Mouse (Mus musculus) liver, embryonic 12.5 days (tissue): ENCODE results near the gene Ahcyl1. TPM values are rescaled to one million over a fixed set of nuclear protein-coding genes. Genes with fewer than 3 reads are reported as not detected.

Experiments used
- ATAC-seq: fragments of 200-750 bp; cut with Nextera tagmentation; 2 replicates; pipeline ENCODE4 v1.8.0; 2017; ENCODE audit warnings: moderate number of reproducible peaks, mild to moderate bottlenecking, moderate library complexity
- H3K27ac ChIP-seq: fragments of 300-500 bp; sonication (generic); 2 replicates; pipeline ENCODE4 v1.5.1; 2016; ENCODE audit warnings: mild to moderate bottlenecking
- H3K27me3 ChIP-seq: fragments of 300-500 bp; sonication (generic); replicated peaks from 2 replicates; pipeline ENCODE4 v1.6.1; 2016; ENCODE audit warnings: mild to moderate bottlenecking, moderate library complexity
- H3K36me3 ChIP-seq: fragments of 300-500 bp; sonication (generic); 2 replicates; pipeline ENCODE4 v1.6.1; 2016; ENCODE audit warnings: mild to moderate bottlenecking, moderate library complexity
- H3K4me1 ChIP-seq: fragments of 300-500 bp; sonication (generic); 2 replicates; pipeline ENCODE4 v1.6.1; 2016
- H3K4me2 ChIP-seq: fragments of 300-500 bp; sonication (generic); 2 replicates; pipeline ENCODE4 v1.6.1; 2016; ENCODE audit warnings: mild to moderate bottlenecking, moderate library complexity
- H3K4me3 ChIP-seq: fragments of 300-500 bp; sonication (generic); 2 replicates; pipeline ENCODE4 v1.5.1; 2016; ENCODE audit warnings: mild to moderate bottlenecking, moderate library complexity
- H3K9ac ChIP-seq: fragments of 300-500 bp; sonication (generic); 2 replicates; pipeline ENCODE4 v1.6.1; 2016; ENCODE audit warnings: mild to moderate bottlenecking, moderate library complexity
- H3K9me3 ChIP-seq: fragments of 300-500 bp; sonication (generic); replicated peaks from 2 replicates; pipeline ENCODE4 v1.6.1; 2016; ENCODE audit warnings: mild to moderate bottlenecking, moderate library complexity
- WGBS: fragments of 180-500 bp; shearing (Covaris S2); methylation state at CpG from one replicate; pipeline ENCODE4 v1.1.7; 2016; ENCODE audit not compliant: insufficient replicate concordance; 5-methylcytosine and 5-hydroxymethylcytosine counted together
- polyA plus RNA-seq: library from polyadenylated mRNA; unstranded; fragments of >200 nt; fragmentation: Nextera tagmentation; extraction: Ambion mirVana; gene quantifications from 2 replicates; pipeline ENCODE4 v1.2.1, GENCODE M21; 2016

Ahcyl1 gene
- polyA plus RNA-seq = 53.7 and 54.0 TPM in 2 replicates

DNA sequence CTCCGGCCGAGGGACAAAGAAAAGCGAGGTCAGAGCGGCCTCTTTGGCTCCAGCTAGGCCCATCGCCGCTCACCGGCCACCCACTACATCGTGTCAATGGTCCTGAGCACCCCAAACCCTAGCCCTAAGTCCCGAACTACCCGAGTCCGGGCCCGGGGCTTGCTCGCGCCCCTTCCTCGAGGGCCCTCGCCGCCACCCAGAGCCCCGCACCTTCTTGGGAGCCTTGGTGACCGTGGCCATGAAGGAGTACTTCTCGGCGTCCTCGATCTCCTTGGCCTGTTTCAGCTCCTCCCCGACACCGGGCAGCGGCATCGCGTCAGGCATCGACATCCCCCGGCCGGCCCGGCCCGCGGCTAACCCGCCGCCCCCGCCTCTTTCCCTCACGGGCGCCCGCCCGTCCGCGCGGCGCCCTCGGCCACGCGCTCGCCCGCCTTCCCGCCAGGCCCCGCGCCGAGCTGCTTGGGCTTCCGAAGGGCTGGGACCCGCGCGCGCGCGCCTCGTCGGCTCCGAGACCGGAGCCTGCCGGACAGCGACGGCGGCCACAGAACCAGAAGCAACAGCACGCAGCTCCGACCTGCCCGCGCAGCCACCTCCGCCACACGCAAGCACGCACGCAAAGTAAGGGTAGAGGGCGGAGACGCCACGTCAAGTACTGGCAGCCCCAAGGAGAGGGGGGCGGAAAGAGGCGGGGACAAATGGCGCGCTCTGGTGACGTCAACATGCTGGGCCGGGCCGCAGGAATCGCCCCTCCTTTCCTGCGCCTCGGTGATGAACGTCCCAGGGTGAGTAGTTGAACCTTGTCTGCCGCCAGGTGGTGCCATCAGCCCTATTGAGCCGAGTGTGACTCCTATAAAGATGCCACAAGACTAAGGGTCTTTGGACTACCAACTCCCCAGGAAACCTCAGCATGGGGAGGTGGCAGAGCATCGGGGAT is at the start of gene Ahcyl1:
Gene Ahcyl1, minus strand, starts transcription at position 613 of the 934 bp plus-strand sequence.
- peak; percentile 95 for ATAC-seq
- Histone ChIP-seq H3K4me1 (peaks cover 42% of the 10 kb centered on the region), H3K4me2 (peak within 1 kb of the TSS; percentile 92), H3K36me3 (no peaks in the 10 kb centered on the region), H3K27ac (peak within 1 kb of the TSS; percentile 90), H3K9ac (peak within 1 kb of the TSS; percentile 97), H3K9me3 (no peaks in the 10 kb centered on the region), H3K27me3 (no peaks in the 10 kb centered on the region), H3K4me3 (peak within 1 kb of the TSS; percentile 91)
- WGBS = under 1% methylated on average over 92 of the region's 93 CpGs

DNA sequence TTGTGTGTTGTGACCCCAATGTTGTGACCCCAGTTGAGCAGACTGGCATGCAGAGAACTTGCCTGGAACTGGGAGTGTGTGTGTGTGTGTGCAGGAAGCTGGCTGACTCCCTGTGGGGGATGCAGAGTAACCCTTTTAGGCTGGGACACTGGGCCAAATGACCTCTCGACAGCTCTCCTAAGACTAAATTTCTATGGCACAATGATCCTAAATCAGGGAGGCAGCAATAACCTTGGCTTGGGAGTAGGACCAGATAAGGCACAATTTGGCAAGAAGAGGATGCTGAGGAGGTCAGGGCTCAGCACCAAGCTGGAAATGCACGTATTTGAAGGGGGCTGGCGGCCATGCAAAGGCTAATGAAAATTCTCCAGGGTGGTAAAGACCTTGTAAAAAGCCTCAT is 49.7 kb upstream of the Ahcyl1 start:
- no peak overlapping the region for H3K4me3 ChIP-seq
- H3K27ac ChIP-seq = no peak overlapping the region
- ATAC-seq = no peak
- peaks cover 33% of the 10 kb centered on the region for H3K36me3 ChIP-seq
- no peaks in the 10 kb centered on the region for H3K27me3 ChIP-seq
- 66% methylated on average over 3 of the region's 3 CpGs for WGBS
- no peak overlapping the region for H3K4me2 ChIP-seq
- peaks cover 31% of the 10 kb centered on the region for H3K4me1 ChIP-seq
- no peak overlapping the region for H3K9ac ChIP-seq
- H3K9me3 ChIP-seq = no peaks in the 10 kb centered on the region

DNA sequence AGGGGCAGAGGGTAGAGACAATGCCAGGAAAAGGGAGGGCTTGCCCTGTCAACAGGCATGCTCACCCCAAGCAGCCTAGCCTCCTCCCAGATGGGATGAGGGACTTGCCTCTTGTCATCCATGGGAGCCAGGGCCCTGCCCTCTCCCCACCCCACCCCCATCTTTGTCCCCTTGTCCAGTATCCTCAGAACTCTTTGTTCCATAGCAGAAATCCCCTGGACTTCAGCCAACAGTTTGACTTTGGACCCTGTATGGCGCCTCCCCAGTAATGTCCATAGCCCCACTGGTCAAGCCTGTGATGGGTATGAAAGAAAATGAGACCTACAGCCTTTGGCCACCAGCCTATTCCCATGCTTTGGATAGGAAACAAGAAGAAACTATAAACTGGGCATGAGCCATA is 47.3 kb upstream of the Ahcyl1 start:
- Histone ChIP-seq H3K36me3 (peaks cover 11% of the 10 kb centered on the region; the same call in 1 of the 2 replicates), H3K4me2 (no peak overlapping the region), H3K9me3 (no peaks in the 10 kb centered on the region), H3K4me3 (no peak overlapping the region), H3K4me1 (peaks cover 45% of the 10 kb centered on the region), H3K27me3 (no peaks in the 10 kb centered on the region), H3K27ac (no peak overlapping the region), H3K9ac (no peak overlapping the region)
- ATAC-seq = 0 out of 2 replicates have a peak, but pooled peaks have one; percentile 11
- WGBS = 60% methylated on average over 1 of the region's 1 CpGs

DNA sequence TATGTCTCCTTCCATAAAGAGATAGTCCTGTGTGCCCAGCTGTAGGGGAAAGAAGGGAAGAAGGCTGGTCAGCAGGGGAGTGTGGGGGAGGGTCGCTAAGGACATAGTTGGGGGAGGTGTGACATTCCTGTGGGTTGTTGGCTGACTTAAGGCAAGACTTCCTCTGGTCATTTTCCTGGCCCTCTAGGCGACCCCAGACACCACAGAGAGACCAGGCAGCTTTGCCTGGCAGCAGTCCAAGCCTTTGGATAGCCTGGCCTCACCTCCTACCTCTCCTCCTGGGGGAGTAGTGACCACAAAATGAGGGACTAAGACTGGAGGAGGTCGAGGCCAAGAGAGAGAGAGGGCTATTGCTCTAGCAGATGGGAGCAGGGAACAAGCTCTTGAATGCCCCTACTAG is 46.7 kb upstream of the Ahcyl1 start:
- 9% methylated on average over 3 of the region's 3 CpGs for WGBS

DNA sequence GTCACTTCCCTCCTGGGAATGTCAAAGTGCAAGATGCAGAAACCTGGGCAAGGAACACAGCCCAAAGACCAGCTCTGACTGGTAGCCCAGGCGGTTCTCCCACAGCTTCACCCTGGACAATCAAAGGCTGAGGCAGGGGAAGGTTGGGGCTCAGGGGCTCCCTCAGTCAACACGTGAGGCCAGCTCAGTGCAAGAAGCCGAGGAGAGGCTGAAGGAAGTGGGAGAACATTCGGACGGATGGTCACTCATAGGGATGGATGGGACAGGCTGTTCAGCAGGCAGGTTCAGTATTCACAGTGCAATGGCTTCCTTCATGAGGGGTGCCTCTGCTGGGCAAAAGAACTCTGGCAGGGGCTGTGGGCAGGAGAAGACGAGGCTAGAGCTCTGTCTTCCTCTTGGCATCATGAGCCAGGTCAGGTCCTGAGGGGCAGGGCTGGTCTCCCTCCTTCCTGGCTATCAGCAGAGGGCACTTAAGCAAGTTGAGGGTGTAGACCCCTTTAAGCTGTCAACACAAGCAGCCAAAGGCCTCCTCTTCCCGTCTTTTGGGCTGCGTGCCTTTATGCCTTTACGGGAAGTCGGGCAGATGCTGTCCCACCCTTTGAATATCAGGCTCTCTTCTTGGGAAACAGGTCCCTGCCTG is 45.8 kb upstream of the Ahcyl1 start:
- Histone ChIP-seq H3K27ac (no peak overlapping the region; the same call in 1 of the 2 replicates), H3K36me3 (peaks cover 8% of the 10 kb centered on the region; the same call in 1 of the 2 replicates), H3K9ac (no peak overlapping the region), H3K27me3 (no peaks in the 10 kb centered on the region), H3K4me3 (no peak overlapping the region), H3K4me2 (no peak overlapping the region), H3K4me1 (peaks cover 45% of the 10 kb centered on the region), H3K9me3 (no peaks in the 10 kb centered on the region)
- no peak for ATAC-seq
- 62% methylated on average over 10 of the region's 10 CpGs for WGBS

More for the DNA sequence above, 46.7 kb upstream of the Ahcyl1 start:
- Histone ChIP-seq H3K4me3 (no peak overlapping the region), H3K27ac (no peak overlapping the region), H3K4me2 (no peak overlapping the region), H3K36me3 (peaks cover 9% of the 10 kb centered on the region; the same call in 1 of the 2 replicates), H3K9ac (no peak overlapping the region), H3K27me3 (no peaks in the 10 kb centered on the region), H3K9me3 (no peaks in the 10 kb centered on the region), H3K4me1 (peaks cover 45% of the 10 kb centered on the region)
- no peak for ATAC-seq

DNA sequence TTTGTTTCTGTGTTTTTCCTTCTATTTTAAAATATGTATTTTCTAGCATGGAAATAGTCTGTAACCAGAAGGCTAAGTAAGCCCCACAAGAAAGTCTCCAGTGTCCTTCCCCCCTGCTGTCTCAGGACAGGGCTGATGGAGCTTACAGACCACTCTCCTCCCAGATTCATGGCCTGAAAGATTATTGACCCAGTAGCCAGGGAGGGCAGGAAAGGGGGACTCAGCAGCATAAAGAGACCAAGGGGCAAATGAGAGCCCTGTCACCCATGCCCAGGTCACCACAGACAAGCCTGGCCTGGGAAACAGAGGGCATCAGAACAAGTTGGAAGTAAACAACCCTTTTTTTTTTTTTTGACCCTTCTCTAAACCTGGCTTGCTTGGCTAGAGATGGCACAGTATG is 45.0 kb upstream of the Ahcyl1 start:
- H3K4me2 ChIP-seq = no peak overlapping the region
- no peaks in the 10 kb centered on the region for H3K9me3 ChIP-seq
- H3K9ac ChIP-seq = no peak overlapping the region
- ATAC-seq = no peak
- H3K4me1 ChIP-seq = peaks cover 45% of the 10 kb centered on the region
- H3K27me3 ChIP-seq = no peaks in the 10 kb centered on the region
- no peak overlapping the region for H3K27ac ChIP-seq
- no peak overlapping the region for H3K4me3 ChIP-seq
- 0 out of 2 replicates have a peak, but pooled peaks cover 5% of the 10 kb centered on the region for H3K36me3 ChIP-seq

DNA sequence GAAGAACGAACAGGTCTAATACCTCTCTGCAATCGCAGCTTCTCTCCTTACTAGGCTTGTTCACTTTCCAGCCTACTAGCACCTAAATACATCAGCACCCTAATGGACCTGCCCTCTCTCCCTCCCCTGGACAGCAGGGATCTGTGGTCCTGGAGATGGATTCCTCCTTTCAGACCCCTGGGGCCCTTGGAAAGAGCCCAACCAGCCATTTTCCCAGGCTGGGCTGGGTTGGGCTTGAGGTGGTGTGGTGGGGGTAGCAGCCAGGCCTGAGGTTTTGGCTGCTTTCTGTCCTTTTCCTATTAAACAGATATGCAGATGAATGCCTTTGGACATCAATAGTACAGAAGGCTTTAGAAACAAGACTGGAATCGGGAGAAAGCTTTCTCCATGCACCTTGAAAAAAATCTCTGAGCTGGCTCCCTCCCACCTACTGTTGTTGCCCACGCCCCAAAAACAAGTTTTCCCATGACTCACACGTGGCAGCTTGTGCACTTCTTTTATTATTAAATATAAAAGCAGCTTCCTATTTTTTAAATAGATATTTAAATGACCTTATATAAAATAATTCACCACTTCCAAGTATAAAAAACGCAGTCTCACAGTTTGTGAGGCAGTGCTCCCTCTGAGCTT is 44.3 kb upstream of the Ahcyl1 start:
- peak; percentile 59 for ATAC-seq
- WGBS = 19% methylated on average over 6 of the region's 6 CpGs
- H3K9me3 ChIP-seq = no peaks in the 10 kb centered on the region
- no peak overlapping the region for H3K4me3 ChIP-seq
- no peak overlapping the region for H3K9ac ChIP-seq
- peak overlapping the region; percentile 46; the same call in 1 of the 2 replicates for H3K27ac ChIP-seq
- no peak overlapping the region for H3K4me2 ChIP-seq
- no peaks in the 10 kb centered on the region for H3K27me3 ChIP-seq
- H3K36me3 ChIP-seq = 0 out of 2 replicates have a peak, but pooled peaks cover 5% of the 10 kb centered on the region
- H3K4me1 ChIP-seq = peaks cover 45% of the 10 kb centered on the region

DNA sequence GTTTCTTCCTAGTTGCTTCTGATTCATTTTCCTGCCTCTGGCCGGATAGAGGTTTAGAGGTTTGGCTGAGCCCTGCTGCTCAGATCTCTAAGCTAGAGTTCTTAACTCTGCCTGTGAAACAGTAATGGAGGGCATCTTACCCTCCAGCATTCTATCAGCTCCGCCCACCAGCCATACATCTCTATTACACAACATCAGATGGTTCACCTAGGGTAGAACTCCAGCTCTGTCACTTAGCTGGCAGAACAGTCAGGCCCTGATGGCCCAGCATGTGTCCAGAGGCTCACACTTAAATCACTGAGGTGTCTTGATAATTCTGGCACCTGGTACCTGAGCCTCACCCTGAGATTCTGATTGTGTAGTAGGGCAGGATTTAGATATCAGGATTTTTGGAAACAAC is 43.6 kb upstream of the Ahcyl1 start:
- Histone ChIP-seq H3K4me3 (no peak overlapping the region), H3K4me1 (peaks cover 45% of the 10 kb centered on the region), H3K27ac (no peak overlapping the region), H3K9ac (no peak overlapping the region), H3K9me3 (no peaks in the 10 kb centered on the region), H3K36me3 (0 out of 2 replicates have a peak, but pooled peaks cover 5% of the 10 kb centered on the region), H3K4me2 (no peak overlapping the region), H3K27me3 (no peaks in the 10 kb centered on the region)
- WGBS = 63% methylated on average over 2 of the region's 2 CpGs
- no peak for ATAC-seq

DNA sequence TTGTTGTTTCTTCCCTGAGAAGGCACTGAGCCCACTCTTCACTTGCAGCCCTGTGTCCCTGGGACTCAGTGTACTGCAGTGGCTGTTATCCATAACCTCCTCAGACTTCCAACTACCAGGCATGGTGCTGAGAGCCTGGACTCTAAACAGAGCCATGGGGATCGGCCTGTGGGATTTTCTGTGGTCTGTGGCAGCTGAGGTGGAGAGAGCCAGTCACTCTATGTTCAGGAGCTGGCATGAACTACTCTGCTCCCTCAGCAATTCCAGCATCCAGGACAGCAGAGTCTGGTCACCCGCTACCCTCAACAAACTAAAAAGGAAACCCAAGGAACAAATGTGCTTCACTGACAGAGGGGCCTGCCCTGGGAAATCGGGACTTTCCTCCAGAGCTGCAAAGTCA is 43.1 kb upstream of the Ahcyl1 start:
- Histone ChIP-seq H3K27me3 (no peaks in the 10 kb centered on the region), H3K36me3 (0 out of 2 replicates have a peak, but pooled peaks cover 5% of the 10 kb centered on the region), H3K9ac (no peak overlapping the region), H3K9me3 (no peaks in the 10 kb centered on the region), H3K4me3 (no peak overlapping the region), H3K27ac (no peak overlapping the region), H3K4me1 (peaks cover 45% of the 10 kb centered on the region), H3K4me2 (no peak overlapping the region)
- 68% methylated on average over 3 of the region's 3 CpGs for WGBS
- ATAC-seq = no peak

DNA sequence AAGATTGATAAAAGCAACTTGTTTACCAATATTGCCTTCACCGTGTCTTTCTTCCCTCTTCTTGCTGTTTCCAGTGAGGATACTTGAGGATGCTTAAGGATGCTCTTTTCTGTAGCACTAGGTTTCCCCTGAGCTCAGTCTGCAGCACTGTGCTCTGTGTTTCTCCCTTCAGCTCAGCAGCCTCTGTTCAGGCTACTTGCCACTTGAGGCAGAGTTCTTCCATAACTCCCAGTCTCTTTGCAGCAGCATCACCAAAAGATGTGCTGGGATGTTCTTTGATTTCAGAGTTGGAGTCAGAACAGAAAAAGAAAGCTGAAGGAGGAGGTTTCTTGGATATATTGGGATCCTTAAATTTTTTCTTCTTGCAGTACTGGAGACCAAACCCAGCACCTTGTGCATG is 42.3 kb upstream of the Ahcyl1 start:
- H3K27ac ChIP-seq = no peak overlapping the region
- H3K9me3 ChIP-seq = no peaks in the 10 kb centered on the region
- 71% methylated on average over 1 of the region's 1 CpGs for WGBS
- H3K27me3 ChIP-seq = no peaks in the 10 kb centered on the region
- no peak overlapping the region for H3K9ac ChIP-seq
- 0 out of 2 replicates have a peak, but pooled peaks cover 5% of the 10 kb centered on the region for H3K36me3 ChIP-seq
- no peak for ATAC-seq
- H3K4me1 ChIP-seq = peaks cover 38% of the 10 kb centered on the region
- H3K4me2 ChIP-seq = no peak overlapping the region
- H3K4me3 ChIP-seq = no peak overlapping the region

DNA sequence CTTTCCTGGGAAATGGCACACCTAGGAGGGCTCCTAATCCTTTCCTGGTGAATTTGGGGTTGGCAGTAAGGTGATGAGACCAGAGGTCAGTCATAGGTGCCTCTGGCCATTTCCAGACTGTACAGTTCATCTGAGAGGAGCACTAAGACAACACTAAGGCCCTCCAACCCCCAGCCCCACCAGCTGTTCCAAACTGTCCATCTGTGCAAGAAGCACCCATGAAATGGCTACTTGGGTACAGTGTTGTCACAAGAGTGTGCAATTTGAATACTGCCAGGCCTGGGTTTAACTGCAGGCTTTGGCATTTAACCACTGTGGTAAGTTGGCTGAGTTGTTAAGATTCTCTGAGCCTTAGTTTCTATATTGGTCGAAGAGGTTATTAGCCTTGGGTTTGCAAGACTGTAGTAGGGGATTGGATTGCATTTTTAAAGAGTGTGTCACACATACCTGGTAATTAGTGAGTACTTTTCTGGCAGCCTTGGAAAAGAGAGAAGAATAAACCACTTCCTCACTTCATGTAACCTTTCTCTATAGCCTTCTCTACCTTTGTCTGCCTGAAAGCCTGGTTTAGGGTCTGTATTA is 41.3 kb upstream of the Ahcyl1 start:
- Histone ChIP-seq H3K36me3 (0 out of 2 replicates have a peak, but pooled peaks cover 5% of the 10 kb centered on the region), H3K4me1 (peaks cover 29% of the 10 kb centered on the region), H3K27ac (no peak overlapping the region), H3K9me3 (no peaks in the 10 kb centered on the region), H3K4me3 (no peak overlapping the region), H3K27me3 (no peaks in the 10 kb centered on the region), H3K9ac (no peak overlapping the region), H3K4me2 (no peak overlapping the region)
- WGBS = 62% methylated on average over 1 of the region's 1 CpGs
- ATAC-seq = no peak
